Mouse (Mus musculus) intestine, embryonic 15.5 days (tissue): ENCODE measurements around the gene Agpat4. TPM values are rescaled to one million over a fixed set of nuclear protein-coding genes. Genes with fewer than 3 reads are reported as not detected.
A peak's percentile ranks its signal among the peaks of the same experiment; 100 is the strongest.
"Not testable (repeated sequence)": the region's sequence is repeated elsewhere in the genome, so short reads cannot be mapped to it uniquely, and the experiment has no call there.

Experiments used
- ATAC-seq: fragments of 200-750 bp; cut with Nextera tagmentation; 2 replicates; pipeline ENCODE4 v1.8.0; 2017; ENCODE audit warnings: moderate TSS enrichment, moderate library complexity
- H3K27ac ChIP-seq: fragments of 300-500 bp; sonication (generic); 2 replicates; pipeline ENCODE4 v1.5.1; 2015; ENCODE audit warnings: mild to moderate bottlenecking, inconsistent platforms
- H3K27me3 ChIP-seq: fragments of 300-500 bp; sonication (generic); replicated peaks from 2 replicates; pipeline ENCODE4 v1.6.1; 2015; ENCODE audit warnings: inconsistent platforms
- H3K36me3 ChIP-seq: fragments of 300-500 bp; sonication (generic); 2 replicates; pipeline ENCODE4 v1.6.1; 2015; ENCODE audit warnings: inconsistent platforms
- H3K4me1 ChIP-seq: fragments of 300-500 bp; sonication (generic); replicated peaks from 2 replicates; pipeline ENCODE4 v1.6.1; 2015; ENCODE audit warnings: inconsistent platforms
- H3K4me2 ChIP-seq: fragments of 300-500 bp; sonication (generic); replicated peaks from 2 replicates; pipeline ENCODE4 v1.6.1; 2015; ENCODE audit warnings: mild to moderate bottlenecking, inconsistent platforms
- H3K4me3 ChIP-seq: fragments of 300-500 bp; sonication (generic); replicated peaks from 2 replicates; pipeline ENCODE4 v1.5.1; 2015; ENCODE audit warnings: inconsistent platforms
- H3K9ac ChIP-seq: fragments of 300-500 bp; sonication (generic); 2 replicates; pipeline ENCODE4 v1.6.1; 2015; ENCODE audit warnings: inconsistent platforms
- H3K9me3 ChIP-seq: fragments of 300-500 bp; sonication (generic); 2 replicates; pipeline ENCODE4 v1.6.1; 2016; ENCODE audit warnings: inconsistent platforms
- WGBS: fragments of 180-500 bp; shearing (Covaris S2); methylation state at CpG from one replicate; pipeline ENCODE4 v1.1.7; 2015; 5-methylcytosine and 5-hydroxymethylcytosine counted together
- polyA plus RNA-seq: library from polyadenylated mRNA; unstranded; fragments of >200 nt; fragmentation: Nextera tagmentation; extraction: Ambion mirVana; gene quantifications from 2 replicates; pipeline ENCODE4 v1.2.1, GENCODE M21; 2015

Agpat4 gene
- polyA plus RNA-seq, 1 experiment from 2014 or later: 19.6 TPM

- no peaks in the 10 kb centered on the region for H3K9me3 ChIP-seq
- ATAC-seq: no peak
- 79% methylated on average over 6 of the region's 6 CpGs for WGBS
Measured at GRCm38 (mm10) chr17:12104690-12105089, 13.8 kb upstream of the Agpat4 start.

GRCm38 (mm10) chr17:12106255-12106654 lies 12.2 kb upstream of the Agpat4 start:
- Histone ChIP-seq H3K4me1 (no peaks in the 10 kb centered on the region), H3K27me3 (no peaks in the 10 kb centered on the region), H3K9ac (no peak overlapping the region), H3K4me2 (no peak overlapping the region), H3K9me3 (no peaks in the 10 kb centered on the region), H3K4me3 (no peak overlapping the region), H3K27ac (no peak overlapping the region), H3K36me3 (no peaks in the 10 kb centered on the region)
- 61% methylated on average over 4 of the region's 4 CpGs for WGBS
- no peak for ATAC-seq

More at GRCm38 (mm10) chr17:12104690-12105089, 13.8 kb upstream of the Agpat4 start:
- Histone ChIP-seq H3K27me3 (no peaks in the 10 kb centered on the region), H3K4me1 (no peaks in the 10 kb centered on the region), H3K4me3 (no peak overlapping the region), H3K9ac (no peak overlapping the region), H3K36me3 (no peaks in the 10 kb centered on the region), H3K4me2 (no peak overlapping the region), H3K27ac (no peak overlapping the region)

GRCm38 (mm10) chr17:12113626-12114025 lies 4.9 kb upstream of the Agpat4 start:
- Histone ChIP-seq H3K9me3 (no peaks in the 10 kb centered on the region), H3K4me1 (0 out of 2 replicates have a peak, but pooled peaks cover 2% of the 10 kb centered on the region), H3K9ac (no peak overlapping the region), H3K27me3 (no peaks in the 10 kb centered on the region), H3K4me2 (no peak overlapping the region), H3K36me3 (no peaks in the 10 kb centered on the region), H3K27ac (no peak overlapping the region), H3K4me3 (no peak overlapping the region)
- 91% methylated on average over 6 of the region's 6 CpGs for WGBS
- ATAC-seq: no peak

- WGBS: 75% methylated on average over 2 of the region's 2 CpGs
Measured at GRCm38 (mm10) chr17:12115086-12115485, 3.4 kb upstream of the Agpat4 start.

GRCm38 (mm10) chr17:12118131-12118530 lies 373 bp upstream of the Agpat4 start:
- no peak overlapping the region for H3K27ac ChIP-seq

More at GRCm38 (mm10) chr17:12115086-12115485, 3.4 kb upstream of the Agpat4 start:
- ATAC-seq: no peak
- H3K9me3 ChIP-seq: no peaks in the 10 kb centered on the region
- H3K4me3 ChIP-seq: no peak overlapping the region
- H3K27me3 ChIP-seq: no peaks in the 10 kb centered on the region
- H3K4me1 ChIP-seq: 0 out of 2 replicates have a peak, but pooled peaks cover 3% of the 10 kb centered on the region
- H3K9ac ChIP-seq: no peak overlapping the region
- no peaks in the 10 kb centered on the region for H3K36me3 ChIP-seq
- H3K4me2 ChIP-seq: no peak overlapping the region
- H3K27ac ChIP-seq: no peak overlapping the region

GRCm38 (mm10) chr17:12118926-12119641 lies 580 bp downstream of the Agpat4 start:
- 0% methylated on average over 30 of the region's 30 CpGs for WGBS
- H3K4me1 ChIP-seq: peaks cover 6% of the 10 kb centered on the region; the same call in 1 of the 2 replicates
- peak overlapping the region; percentile 65 for H3K9ac ChIP-seq
- H3K27ac ChIP-seq: peak overlapping the region; percentile 88
- peak overlapping the region; percentile 94 for H3K4me2 ChIP-seq
- no peaks in the 10 kb centered on the region for H3K9me3 ChIP-seq
- ATAC-seq: peak; percentile 90
- no peaks in the 10 kb centered on the region for H3K27me3 ChIP-seq
- H3K4me3 ChIP-seq: peak overlapping the region; percentile 63
- no peaks in the 10 kb centered on the region for H3K36me3 ChIP-seq

More at GRCm38 (mm10) chr17:12118131-12118530, 373 bp upstream of the Agpat4 start:
- peak overlapping the region; percentile 63 for H3K4me3 ChIP-seq
- H3K27me3 ChIP-seq: no peaks in the 10 kb centered on the region
- no peaks in the 10 kb centered on the region for H3K36me3 ChIP-seq
- peak; percentile 16; the same call in 1 of the 2 replicates for ATAC-seq
- H3K4me1 ChIP-seq: peaks cover 6% of the 10 kb centered on the region; the same call in 1 of the 2 replicates
- no peaks in the 10 kb centered on the region for H3K9me3 ChIP-seq
- WGBS: 4% methylated on average over 9 of the region's 9 CpGs
- peak overlapping the region; percentile 94 for H3K4me2 ChIP-seq
- H3K9ac ChIP-seq: peak overlapping the region; percentile 65

- H3K36me3 ChIP-seq: no peaks in the 10 kb centered on the region
- peak overlapping the region; percentile 63 for H3K4me3 ChIP-seq
- no peaks in the 10 kb centered on the region for H3K27me3 ChIP-seq
- peak overlapping the region; percentile 88 for H3K27ac ChIP-seq
- H3K4me1 ChIP-seq: peaks cover 6% of the 10 kb centered on the region; the same call in 1 of the 2 replicates
- peak; percentile 23 for ATAC-seq
- peak overlapping the region; percentile 65 for H3K9ac ChIP-seq
- WGBS: 1% methylated on average over 12 of the region's 12 CpGs
- peak overlapping the region; percentile 94 for H3K4me2 ChIP-seq
- no peaks in the 10 kb centered on the region for H3K9me3 ChIP-seq
Measured at GRCm38 (mm10) chr17:12119675-12120074, 1.2 kb downstream of the Agpat4 start.

GRCm38 (mm10) chr17:12120268-12120667 lies 1.8 kb downstream of the Agpat4 start:
- no peak overlapping the region for H3K9ac ChIP-seq
- H3K27me3 ChIP-seq: no peaks in the 10 kb centered on the region
- WGBS: 47% methylated on average over 5 of the region's 5 CpGs
- H3K36me3 ChIP-seq: no peaks in the 10 kb centered on the region
- H3K27ac ChIP-seq: no peak overlapping the region
- H3K4me3 ChIP-seq: peak overlapping the region; percentile 63; the same call in 1 of the 2 replicates
- H3K9me3 ChIP-seq: no peaks in the 10 kb centered on the region
- H3K4me2 ChIP-seq: peak overlapping the region; percentile 94
- no peak for ATAC-seq
- H3K4me1 ChIP-seq: peaks cover 6% of the 10 kb centered on the region; the same call in 1 of the 2 replicates

- Histone ChIP-seq H3K36me3 (no peaks in the 10 kb centered on the region), H3K9me3 (no peaks in the 10 kb centered on the region), H3K9ac (no peak overlapping the region), H3K27ac (no peak overlapping the region), H3K4me2 (no peak overlapping the region), H3K27me3 (no peaks in the 10 kb centered on the region), H3K4me1 (peaks cover 6% of the 10 kb centered on the region; the same call in 1 of the 2 replicates), H3K4me3 (no peak overlapping the region)
- ATAC-seq: no peak
- 81% methylated on average over 7 of the region's 7 CpGs for WGBS
Measured at GRCm38 (mm10) chr17:12121226-12121794, 2.8 kb downstream of the Agpat4 start.

GRCm38 (mm10) chr17:12122262-12122661 lies 3.8 kb downstream of the Agpat4 start:
- H3K4me3 ChIP-seq, H3K9me3 ChIP-seq, H3K4me1 ChIP-seq, ATAC-seq, H3K27ac ChIP-seq, H3K36me3 ChIP-seq, H3K9ac ChIP-seq, H3K27me3 ChIP-seq, H3K4me2 ChIP-seq: not testable (repeated sequence)
- 90% methylated on average over 9 of the region's 9 CpGs for WGBS

GRCm38 (mm10) chr17:12123168-12123567 lies 4.7 kb downstream of the Agpat4 start:
- ATAC-seq: no peak
- no peak overlapping the region for H3K4me2 ChIP-seq
- H3K9ac ChIP-seq: no peak overlapping the region
- no peak overlapping the region for H3K27ac ChIP-seq
- H3K36me3 ChIP-seq: no peaks in the 10 kb centered on the region
- no peak overlapping the region for H3K4me3 ChIP-seq
- H3K27me3 ChIP-seq: no peaks in the 10 kb centered on the region
- WGBS: 74% methylated on average over 3 of the region's 3 CpGs
- H3K4me1 ChIP-seq: peaks cover 6% of the 10 kb centered on the region; the same call in 1 of the 2 replicates
- no peaks in the 10 kb centered on the region for H3K9me3 ChIP-seq

GRCm38 (mm10) chr17:12127056-12127455 lies 8.6 kb downstream of the Agpat4 start:
- 90% methylated on average over 4 of the region's 4 CpGs for WGBS
- no peaks in the 10 kb centered on the region for H3K4me1 ChIP-seq
- no peak overlapping the region for H3K9ac ChIP-seq
- no peak for ATAC-seq
- no peaks in the 10 kb centered on the region for H3K9me3 ChIP-seq
- no peaks in the 10 kb centered on the region for H3K36me3 ChIP-seq
- H3K4me2 ChIP-seq: no peak overlapping the region
- no peak overlapping the region for H3K4me3 ChIP-seq
- no peak overlapping the region for H3K27ac ChIP-seq
- H3K27me3 ChIP-seq: no peaks in the 10 kb centered on the region
